Mouse (Mus musculus): Measurements from ENCODE around the gene Trim34b.

GRCm38 (mm10) chr7:104352717-104353599 lies 23.7 kb downstream of the Trim34b start, which contains the start of gene Trim12c:
- TF ChIP-seq MAFK (IDR thresholded peaks at IDR 0.05; ENCODE audit: insufficient read depth, low read depth, low read length) (no peak), CHD2 (IDR thresholded peaks at IDR 0.05; ENCODE audit: low read depth, low read length) (no peak)
